Mouse (Mus musculus) retina, postnatal 7 days (tissue): ENCODE data around the gene Hdgf.
A peak's percentile ranks its signal among the peaks of the same experiment; 100 is the strongest.

Source experiments
- DNase-seq: peaks from one replicate; pipeline ENCODE4 v3.0.0-alpha.2; 2012; ENCODE audit warnings: low read depth, low spot score

Hdgf gene

DNA sequence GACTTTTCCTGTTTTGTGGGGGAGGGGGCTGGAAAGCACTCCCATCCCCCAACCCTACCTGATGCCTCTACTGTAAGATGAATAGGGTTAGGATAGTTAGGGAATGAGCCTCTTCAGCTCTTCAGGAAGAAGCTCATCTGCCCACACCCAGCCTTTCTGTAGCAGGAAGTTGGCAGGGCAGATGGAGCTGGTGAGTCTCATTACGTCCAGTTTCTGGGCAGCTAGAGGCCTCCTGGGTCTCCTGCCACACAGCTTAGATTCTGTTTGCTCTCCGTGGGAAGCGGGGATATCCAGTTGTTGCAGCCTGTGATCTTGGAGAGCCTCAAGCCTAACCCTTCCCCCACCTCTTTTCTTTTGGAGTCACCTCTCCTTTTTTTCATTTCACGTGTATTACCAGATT lies 3.8 kb downstream of the Hdgf start:
- DNase-seq: no peak

DNA sequence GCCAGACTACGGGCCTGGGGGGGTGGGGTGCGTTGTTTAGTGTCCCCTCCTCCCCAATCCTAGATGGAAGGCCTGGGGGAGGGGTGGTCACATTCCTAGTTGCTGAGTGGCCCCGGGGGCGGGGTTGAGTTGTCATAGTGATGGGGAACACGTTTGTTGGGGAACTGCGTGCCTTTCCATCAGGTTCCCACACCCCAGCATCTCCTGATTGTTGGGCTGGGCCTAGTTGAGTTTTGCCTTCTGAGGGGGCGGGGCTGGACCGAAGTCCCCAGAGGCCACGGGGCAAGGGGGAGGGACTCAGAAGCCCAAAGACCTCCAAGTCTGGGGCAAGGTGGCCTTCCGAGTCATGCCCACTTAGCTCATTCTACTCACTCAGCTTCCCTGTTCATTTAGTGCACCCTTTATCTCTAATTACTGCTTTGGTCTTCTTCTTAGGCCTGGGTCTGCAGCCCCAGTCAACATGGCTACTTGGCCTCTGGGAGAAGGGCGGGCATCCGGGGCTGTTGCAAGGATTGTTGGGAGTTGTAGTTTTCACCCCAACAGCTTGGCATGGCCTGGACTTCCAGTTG lies 4.5 kb downstream of the Hdgf start:
- peak; percentile 62 for DNase-seq

DNA sequence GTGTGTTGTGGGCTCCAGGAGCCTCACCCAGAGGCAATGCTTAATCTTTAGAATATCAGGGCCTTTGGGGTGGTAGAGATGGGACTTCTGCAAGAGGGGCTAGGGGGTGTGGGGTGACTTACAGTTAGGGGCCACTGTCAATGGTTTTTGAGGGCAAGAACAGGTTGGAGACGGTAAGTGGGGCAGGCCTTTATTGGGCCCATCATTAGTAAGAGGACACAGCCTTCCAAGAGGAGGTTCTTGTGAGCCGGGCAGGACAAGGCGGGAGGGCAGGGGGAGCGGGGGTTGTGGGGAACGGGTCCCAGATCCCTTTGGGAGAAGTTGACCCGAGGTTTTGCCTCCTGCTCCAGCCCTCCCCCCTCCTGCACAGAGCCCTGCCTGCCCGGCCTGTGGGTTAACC lies 7.4 kb downstream of the Hdgf start:
- DNase-seq: no peak

DNA sequence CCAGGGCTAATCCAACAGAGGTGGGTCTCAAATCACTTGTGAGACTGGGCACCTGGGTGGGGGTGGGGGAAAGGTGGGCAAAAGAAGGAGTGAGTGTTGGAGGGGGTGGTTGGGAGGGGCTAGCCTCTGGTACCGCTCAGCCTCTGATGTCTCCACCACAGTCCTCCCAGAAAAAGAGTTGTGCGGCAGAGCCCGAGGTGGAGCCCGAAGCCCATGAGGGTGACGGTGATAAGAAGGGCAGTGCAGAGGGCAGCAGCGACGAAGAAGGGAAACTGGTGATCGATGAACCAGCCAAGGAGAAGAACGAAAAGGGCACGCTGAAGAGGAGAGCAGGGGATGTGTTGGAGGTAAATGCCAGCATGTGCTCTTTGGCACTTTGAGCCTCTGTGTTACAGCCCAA lies 7.8 kb downstream of the Hdgf start:
- no peak for DNase-seq

DNA sequence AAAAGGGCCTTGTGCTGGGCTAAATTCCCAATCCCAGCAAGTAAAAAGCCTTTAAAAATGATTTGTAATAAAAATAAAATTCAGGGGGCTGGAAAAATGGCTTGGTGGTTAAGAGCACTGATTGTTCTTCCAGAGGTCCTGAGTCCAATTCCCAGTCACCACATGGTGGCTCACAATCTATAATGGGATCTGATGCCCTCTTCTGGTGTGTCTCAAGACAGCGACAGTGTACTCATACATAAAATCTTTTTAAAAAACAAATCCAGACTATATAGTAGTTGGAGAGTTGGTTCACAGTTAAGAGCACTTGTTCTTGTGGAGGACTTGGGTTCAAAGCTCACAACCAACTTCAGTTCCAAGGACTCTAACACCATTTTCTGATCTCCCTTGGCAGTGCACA lies 10.9 kb downstream of the Hdgf start:
- no peak for DNase-seq

DNA sequence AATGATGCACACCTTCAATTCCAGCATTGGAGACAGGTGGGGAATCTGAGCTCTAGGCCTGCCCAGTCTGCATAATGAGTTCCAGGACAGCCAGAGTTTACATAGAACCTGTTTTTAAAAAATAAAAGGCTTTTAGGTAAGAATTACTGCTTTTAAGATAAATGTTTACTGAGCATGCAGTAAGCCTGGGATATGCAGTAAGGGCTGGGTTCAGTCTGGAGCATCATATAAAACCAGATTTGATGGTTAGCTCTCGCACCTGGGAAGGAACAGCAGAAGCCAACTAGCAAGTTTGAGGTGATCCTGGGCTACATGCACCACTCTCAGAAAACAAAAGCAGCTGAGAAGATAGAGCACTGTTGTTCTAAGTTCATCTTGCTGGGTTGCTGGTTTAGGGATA lies 12.4 kb downstream of the Hdgf start:
- DNase-seq: no peak

DNA sequence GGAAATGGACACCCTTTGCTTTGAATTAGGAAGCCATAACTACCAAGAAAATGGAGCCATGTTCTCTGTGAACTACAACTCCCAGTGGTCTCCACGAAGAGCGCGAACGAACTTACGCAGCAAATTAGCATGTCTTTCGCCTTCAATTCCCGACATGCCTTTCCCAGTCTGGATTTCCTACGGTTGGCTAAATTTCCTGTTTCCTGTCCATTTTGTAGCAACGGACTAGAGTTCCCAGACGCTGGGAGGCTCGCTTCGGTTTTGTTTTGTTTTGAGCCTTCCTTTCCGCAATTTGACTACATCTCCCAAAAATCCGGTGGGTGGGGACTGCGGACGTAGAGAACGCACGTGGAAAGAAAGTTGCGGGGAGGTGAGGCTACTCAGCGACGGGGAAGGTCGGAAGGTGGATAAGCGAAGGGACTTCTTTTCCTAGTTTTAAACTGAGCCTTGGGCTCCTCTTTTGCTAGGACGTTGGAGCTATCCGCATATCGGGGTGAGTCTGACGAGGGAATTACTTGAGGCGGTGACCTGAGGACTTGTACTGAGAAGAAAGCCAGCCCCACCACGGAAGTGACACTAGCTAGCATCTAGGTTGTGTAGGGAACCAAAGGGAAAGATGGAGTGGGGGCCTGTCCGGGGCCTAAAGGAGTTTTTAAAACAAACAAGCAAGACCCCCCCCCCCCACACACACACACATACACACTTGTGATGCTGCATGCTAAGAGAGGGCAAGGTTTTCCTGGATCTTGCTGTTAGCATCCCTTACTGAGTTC lies 13.4 kb downstream of the Hdgf start, which contains the start of gene Mrpl24:
Mrpl24 (plus strand) TSS at position 171 of the 773 bp plus-strand sequence.
- peak; percentile 82 for DNase-seq

DNA sequence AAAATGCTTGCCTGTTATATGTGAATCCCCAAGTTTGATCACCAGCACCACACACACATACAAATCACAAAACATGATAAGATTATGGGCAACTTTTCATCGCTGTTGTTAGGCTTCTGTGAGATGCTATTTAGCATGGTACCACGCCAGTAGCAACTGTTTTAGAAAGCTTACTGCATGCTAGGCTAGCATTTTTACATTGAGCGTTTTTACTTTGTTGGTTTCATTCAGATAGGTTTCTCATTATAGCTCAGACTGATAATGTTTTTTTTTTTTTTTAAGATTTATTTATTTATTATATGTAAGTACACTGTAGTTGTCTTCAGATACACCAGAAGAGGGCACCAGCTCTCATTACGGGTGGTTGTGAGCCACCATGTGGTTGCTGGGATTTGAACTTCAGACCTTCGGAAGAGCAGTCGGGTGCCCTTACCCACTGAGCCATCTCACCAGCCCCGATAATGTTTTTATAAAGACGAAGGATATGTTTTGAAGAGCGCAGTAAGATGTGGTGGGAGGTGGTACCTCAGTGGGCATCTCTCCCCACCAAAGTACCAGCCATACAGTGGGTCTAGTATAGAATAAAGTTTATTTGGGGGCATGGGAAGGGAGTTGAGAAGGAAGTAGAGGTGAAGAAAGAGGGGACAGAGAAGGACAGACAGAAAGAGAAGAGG lies 14.3 kb downstream of the Hdgf start:
- DNase-seq: no peak

DNA sequence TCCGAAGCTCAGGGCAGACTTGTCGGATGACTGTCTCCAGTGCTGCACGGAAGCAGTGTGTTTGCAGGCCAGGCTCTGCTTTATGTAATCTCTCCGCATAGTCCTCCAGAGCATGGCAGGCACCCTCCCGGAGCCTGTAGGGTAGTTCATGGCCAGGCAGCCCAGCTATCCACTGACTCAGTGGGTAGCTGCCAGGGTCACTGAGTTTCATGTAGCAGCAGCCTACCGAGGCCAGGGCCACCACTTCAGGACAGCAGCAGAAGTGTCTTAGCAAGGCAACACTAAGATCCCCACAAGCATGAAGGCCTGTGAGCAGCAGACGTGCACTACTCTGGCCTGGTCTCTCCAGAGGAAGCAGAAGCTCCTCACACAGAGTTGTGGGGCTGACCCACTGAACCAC lies 18.9 kb downstream of the Hdgf start:
- no peak for DNase-seq

DNA sequence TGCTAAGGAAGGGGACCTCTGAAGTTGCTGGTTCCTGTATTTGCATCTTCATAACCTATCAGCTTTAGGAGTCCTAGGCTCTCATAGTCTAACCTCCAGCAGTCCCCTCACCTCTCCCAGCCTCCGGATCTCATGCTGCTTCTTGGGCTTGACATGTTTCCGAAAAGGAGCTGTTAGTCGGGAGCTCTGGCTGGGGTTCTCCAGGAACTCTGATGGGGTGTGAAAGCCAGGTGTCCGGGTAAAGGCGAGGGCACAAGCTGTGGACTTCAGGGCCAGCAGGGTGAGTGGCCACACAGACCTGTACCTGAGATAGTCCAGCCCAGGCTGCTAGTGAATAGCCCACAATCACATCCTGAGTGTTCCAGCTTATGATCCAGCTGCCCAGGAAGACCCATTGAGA lies 21.3 kb downstream of the Hdgf start:
- DNase-seq: no peak

DNA sequence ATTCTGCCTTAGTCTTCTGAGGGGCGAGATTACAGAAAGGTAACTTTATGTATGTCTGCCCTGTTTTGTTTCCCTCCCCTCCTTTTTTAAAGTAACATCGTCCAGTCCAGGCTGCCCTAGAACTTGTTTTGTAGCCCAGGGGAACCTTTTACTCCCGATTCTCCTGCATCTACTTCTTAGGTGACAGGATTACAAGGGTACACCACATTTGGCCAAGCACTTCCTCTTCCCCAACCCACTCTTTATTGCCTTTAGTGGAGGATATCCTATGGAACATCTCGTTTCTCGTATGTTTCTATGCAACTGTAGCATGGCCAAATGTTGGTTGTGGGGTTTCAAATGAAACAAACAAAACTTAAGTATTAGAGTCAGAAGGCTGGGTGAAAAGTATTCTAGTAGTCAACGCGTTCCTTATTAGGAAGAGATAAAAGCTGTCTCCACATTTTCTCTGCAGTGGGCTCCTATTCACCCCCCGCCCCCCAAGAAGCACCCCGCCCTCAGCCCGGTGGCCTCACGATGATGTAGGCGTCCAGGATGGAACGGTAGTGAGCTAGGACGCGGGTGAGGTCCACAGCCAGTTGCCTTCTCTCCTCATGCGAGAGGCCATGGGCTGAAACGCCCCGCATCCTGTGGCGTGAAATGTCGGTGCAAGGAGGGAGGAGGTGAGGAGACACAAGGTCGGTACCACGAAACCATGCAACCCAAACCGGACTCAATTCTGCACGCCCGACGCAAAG lies 23.4 kb downstream of the Hdgf start:
- no peak for DNase-seq

DNA sequence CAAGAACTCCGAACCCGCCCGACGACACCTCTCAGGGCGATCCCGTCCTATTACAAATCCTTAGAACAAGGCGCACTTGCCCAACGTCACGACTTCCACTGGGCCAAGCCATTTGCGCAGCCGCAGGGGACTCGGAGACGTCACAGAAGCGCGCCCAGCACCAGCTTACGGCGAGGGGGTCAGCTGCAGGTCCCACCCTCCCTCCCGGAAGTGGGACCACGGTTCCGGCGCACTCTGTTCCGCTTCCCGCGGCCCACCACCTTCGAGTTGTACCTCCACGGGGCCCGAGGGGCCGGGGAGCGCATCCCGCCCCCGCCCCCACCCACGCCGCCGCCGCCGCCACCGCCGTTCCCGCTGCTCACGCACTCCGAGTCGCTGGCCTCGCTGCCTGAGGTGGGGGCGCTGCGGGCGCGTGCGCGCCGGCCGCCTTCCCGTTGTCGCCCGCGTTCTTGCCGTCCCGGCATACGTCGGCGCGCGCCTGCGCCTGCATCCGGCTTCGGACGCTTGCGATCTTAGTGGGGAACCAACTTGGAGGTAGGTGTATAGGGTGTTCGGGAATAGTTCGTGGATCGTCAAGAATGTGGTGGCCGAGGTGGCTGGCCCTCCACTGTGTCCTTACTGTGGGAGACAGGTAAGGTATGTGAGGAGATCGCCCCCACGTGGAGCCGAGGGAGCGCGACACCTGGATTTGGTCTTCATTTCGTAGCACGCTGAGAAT lies 24.1 kb downstream of the Hdgf start, which contains the start of the genes Isg20l2 and Rrnad1:
Isg20l2 (plus strand) TSS at position 237 of the 718 bp plus-strand sequence.
Rrnad1 (minus strand) TSS at position 640 of the 718 bp plus-strand sequence.
- peak; percentile 96 for DNase-seq

DNA sequence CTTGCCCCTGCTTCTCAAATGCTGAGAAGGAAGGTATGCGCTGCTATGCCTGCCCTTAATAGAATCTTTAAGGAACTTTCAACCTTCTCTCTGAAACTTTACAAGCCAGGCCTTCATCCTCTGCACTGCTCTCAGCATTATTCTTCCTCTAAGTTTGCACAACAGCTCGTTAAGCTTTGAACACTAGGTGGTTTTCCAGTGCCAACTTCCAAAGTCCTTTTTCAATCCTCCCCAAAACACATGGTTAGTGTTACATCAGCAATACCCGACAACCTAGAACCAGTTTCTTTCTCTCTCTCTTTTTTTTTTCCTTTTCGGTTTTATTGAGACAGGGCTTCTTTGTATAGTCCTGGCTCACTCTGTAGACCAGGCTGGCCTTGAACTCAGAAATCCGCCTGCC lies 27.9 kb downstream of the Hdgf start:
- DNase-seq: no peak

DNA sequence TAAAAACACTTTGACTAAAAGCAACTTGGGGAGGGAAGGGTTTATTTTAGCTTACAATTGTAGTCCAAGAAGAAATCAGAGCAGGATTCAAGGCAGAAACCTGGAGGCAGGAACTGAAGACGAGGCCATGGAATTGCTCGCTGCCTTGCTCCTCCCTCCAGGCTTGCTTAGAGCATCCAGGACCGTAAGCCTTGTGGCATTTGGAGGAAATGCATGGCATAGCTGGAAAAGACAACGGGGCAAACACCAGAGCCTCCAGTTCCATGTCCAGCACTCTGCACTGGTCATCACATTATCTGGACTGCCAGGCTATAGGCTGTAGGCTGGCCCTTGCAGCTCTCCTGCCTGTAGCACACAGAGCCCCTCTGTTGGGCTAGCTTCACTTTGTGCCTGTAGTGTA lies 28.4 kb downstream of the Hdgf start:
- DNase-seq: no peak

DNA sequence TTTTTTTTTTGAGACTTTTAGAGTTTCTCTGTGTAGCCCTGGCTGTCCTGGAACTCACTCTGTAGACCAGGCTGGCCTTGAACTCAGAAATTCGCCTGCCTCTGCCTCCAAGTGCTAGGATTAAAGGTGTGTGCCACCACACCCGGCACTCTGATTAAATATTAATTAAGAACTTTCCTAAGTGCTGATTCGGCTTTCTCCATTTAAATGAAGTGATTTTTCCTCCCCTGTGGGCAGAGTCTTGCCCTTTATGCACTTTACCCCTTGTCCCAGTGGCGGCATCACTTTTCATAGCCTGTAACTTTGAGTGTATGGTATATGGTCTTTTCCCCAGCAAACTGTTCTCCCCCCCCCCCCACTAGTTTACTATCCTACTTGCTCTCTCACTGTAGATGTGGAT lies 29.1 kb downstream of the Hdgf start:
- DNase-seq: no peak

DNA sequence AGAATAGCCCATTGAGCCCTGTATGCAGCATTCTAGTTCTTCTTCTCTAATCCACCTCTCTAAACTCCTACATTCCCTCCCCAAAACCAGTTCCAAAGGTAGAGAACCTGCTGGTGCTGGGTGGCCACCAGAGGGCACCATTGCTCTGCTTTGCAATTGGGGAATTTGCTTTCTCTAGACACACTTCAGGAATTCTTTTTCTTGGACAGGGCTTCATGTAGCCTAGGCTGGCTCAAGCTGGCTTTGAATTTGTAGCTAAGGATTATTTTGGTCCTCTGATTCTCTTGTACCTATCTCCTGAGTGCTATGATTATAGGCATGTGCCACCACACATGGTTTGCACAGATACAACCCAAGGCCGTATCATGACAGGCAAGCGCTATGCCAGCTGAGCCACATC lies 29.7 kb downstream of the Hdgf start:
- DNase-seq: peak; percentile 58

DNA sequence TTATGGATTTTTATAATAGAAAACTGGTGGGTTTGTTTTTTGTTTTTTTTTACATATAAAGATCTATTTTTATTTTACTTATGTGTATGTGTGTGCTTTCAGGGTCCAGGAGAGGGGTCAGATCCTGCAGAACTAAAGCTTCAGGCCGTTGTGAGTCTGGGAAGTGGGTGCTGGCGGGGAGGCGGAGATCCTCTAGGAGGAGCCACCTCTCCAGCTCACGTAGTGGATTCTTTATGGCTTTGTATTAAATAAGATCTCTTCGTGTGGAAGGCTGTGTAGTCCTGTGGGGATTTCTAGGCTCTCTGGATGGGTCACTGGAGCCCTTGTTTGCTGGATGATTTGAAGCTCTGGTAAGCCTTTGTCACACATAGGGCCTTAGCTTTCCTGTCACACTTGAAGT lies 34.5 kb downstream of the Hdgf start:
- no peak for DNase-seq

DNA sequence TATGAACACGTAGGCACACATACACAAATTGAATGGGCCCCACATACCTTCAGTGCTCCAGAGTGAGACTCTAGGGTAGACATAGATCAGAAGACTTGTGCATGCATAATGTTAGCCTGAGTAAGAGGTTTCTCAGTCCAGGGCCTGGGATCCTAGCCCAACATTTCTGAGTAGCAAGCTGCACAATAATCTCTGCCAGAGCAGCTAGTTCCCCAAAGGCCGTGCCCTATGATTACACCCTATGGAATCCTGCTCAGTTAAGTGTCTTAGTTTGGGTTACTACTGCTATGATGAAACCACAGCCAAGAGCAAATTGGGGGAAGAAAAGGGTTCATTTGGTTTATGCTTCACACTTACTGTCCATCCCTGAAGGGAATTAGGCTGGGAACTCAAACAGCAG lies 36.4 kb downstream of the Hdgf start:
- DNase-seq: no peak

DNA sequence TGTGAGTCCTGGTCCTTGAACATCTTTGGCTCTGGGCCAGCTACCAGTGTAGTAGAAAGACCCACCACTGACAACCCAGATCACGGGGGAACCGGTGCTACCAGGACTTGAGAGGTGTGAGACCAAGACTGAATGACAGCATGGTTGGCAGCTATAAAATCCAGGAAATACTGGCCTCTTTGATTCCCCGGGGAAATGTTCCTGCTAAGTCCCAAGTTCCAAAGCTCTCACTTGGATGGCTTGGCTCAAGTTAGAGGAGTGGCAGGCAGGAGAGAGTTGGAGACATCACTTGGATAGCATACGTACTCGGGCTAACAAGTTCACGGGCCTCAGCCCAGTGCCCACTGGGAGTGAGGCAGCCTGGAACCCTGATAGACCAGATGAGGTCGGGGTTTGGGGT lies 37.5 kb downstream of the Hdgf start:
- no peak for DNase-seq

DNA sequence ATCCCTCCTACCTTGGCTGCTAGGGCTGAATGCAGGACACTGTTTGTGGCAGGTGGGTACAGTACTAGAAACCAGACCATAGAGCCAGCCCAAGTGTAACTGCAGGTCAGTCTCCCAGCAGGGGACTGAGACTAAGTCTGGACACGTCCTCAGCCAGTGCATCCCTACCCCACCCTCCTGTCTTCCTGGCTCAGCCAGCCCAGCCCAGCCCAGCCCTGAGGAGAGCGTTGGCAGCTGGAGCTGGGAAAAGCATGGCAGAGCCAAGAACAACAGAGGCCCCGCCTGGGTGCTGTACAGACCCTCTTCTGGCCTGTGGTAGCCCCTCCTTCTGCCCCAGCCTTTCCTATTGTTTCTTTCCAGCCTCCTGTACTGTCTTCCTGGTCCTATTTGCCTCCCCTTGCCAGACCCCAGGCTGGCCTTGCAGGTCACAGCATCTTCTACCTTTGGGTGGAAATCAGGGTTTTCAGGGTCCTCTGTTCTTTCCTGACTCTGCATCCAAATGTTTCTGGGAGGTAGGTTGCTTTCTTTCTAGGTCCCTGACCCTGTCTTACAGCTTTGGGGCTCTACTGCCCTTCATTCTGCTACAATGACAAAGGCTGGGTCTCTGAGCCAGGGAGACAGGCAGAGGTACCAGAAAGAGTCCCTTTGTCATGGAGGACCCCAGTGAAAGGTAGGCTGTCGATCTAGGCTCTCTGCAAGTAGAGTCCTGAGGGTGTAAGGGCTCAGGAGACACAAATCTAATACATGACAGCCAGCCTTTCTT lies 38.9 kb downstream of the Hdgf start:
- no peak for DNase-seq
